Mouse (Mus musculus): ENCODE data around the gene Mettl15.

DNA sequence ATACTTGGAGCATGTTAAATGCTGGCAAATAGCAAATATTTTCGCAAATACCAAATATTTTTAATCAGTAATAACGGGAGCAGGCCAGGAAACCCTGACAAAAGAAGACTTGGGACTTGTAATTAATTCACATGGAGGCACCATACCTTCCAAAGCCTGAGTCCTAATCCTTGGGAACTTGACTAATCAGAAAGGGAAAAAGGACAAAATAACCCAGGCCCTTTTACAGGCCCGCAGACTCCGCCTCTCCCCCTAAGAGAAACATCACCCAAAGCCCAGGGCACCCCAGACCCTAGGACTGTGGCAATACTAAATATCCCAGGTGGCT lies 312 bp downstream of the Mettl15 start:
- no peak for TF ChIP-seq CTCF (IDR thresholded peaks at IDR 0.05; ENCODE audit: control insufficient read depth, insufficient read depth, insufficient replicate concordance, low read depth, low read length)
- no peak for TF ChIP-seq POLR2A (IDR thresholded peaks at IDR 0.05; ENCODE audit: control insufficient read depth, low read depth, low read length)
